Mouse (Mus musculus) kidney, adult 2 months (tissue): ENCODE measurements around the gene Mns1.

Source experiments
- CTCF ChIP-seq: fragments of 200-500 bp; conservative IDR thresholded peaks from 2 replicates; pipeline ENCODE4 v1.5.1; 2011; ENCODE audit warnings: low read depth, mild to moderate bottlenecking, control low read depth, low read length, moderate library complexity, mixed read lengths; ENCODE audit not compliant: insufficient read depth, insufficient read length
- POLR2A ChIP-seq: fragments of 200-500 bp; IDR thresholded peaks from one replicate; pipeline ENCODE4 v1.6.1; 2011; ENCODE audit warnings: low read depth, low read length, control low read depth

DNA sequence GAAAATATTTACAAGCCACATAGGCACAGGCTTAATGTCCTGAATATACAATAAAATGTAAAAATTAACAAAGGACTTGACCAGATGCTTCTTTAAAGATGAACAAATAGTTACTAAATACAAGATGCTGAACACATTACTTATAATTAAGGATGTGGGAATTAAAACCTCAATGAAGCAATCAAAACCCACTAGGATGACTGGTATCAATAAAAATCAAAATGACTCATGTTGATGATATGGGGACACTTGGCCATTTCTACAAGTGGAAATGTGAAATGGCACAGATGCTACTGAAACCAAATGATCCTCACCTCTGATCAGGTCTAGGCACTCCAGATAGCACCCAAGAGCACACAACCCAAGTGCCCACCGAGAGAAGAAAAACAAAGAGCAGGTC is 27.0 kb downstream of the Mns1 start:
- TF ChIP-seq POLR2A (no peak), CTCF (no peak)
